Mouse (Mus musculus): ENCODE measurements around the gene Rab19. TPM values are rescaled to one million over a fixed set of nuclear protein-coding genes. Genes with fewer than 3 reads are reported as not detected.
"Not testable (repeated sequence)": the region's sequence is repeated elsewhere in the genome, so short reads cannot be mapped to it uniquely, and the experiment has no call there.

Rab19 gene
- total RNA-seq (2022) = under 1 TPM; 0.15 to 0.86 (median 0.67) TPM

GRCm38 (mm10) chr6:39381125-39381880 lies at the start of gene Rab19:
TSS of gene Rab19 (plus strand) at chr6:39381175.
- DNase-seq = peak; percentile 19

- no peak for DNase-seq
Measured at GRCm38 (mm10) chr6:39331998-39332700, 48.8 kb upstream of the Rab19 start.

- no peak for DNase-seq
Measured at GRCm38 (mm10) chr6:39334224-39334623, 46.8 kb upstream of the Rab19 start.

GRCm38 (mm10) chr6:39334873-39335272 lies 46.1 kb upstream of the Rab19 start:
- no peak for DNase-seq

GRCm38 (mm10) chr6:39338359-39338758 lies 42.6 kb upstream of the Rab19 start:
- DNase-seq = no peak

GRCm38 (mm10) chr6:39341798-39342197 lies 39.2 kb upstream of the Rab19 start:
- peak; percentile 44 for DNase-seq

- DNase-seq = peak; percentile 72
Measured at GRCm38 (mm10) chr6:39344020-39344419, 37.0 kb upstream of the Rab19 start.

- no peak for DNase-seq
Measured at GRCm38 (mm10) chr6:39345430-39345829, 35.5 kb upstream of the Rab19 start.

- DNase-seq = no peak
Measured at GRCm38 (mm10) chr6:39346991-39347501, 33.9 kb upstream of the Rab19 start.

- no peak for DNase-seq
Measured at GRCm38 (mm10) chr6:39347880-39348814, 32.8 kb upstream of the Rab19 start.

- no peak for DNase-seq
Measured at GRCm38 (mm10) chr6:39348946-39349345, 32.0 kb upstream of the Rab19 start.

- not testable (repeated sequence) for DNase-seq
Measured at GRCm38 (mm10) chr6:39359207-39359606, 21.8 kb upstream of the Rab19 start.

GRCm38 (mm10) chr6:39362684-39363083 lies 18.3 kb upstream of the Rab19 start:
- DNase-seq = no peak

- DNase-seq = no peak
Measured at GRCm38 (mm10) chr6:39369631-39370030, 11.3 kb upstream of the Rab19 start.

- no peak for DNase-seq
Measured at GRCm38 (mm10) chr6:39372042-39372441, 8.9 kb upstream of the Rab19 start.

- peak; percentile 13 for DNase-seq
Measured at GRCm38 (mm10) chr6:39372727-39373126, 8.2 kb upstream of the Rab19 start.

GRCm38 (mm10) chr6:39373301-39373955 lies 7.5 kb upstream of the Rab19 start:
- no peak for DNase-seq

GRCm38 (mm10) chr6:39376775-39377174 lies 4.2 kb upstream of the Rab19 start:
- DNase-seq = no peak

GRCm38 (mm10) chr6:39377311-39377827 lies 3.6 kb upstream of the Rab19 start, which contains the start of gene Slc37a3:
TSS of gene Slc37a3 (minus strand) at chr6:39377675.
- peak; percentile 80 for DNase-seq

- DNase-seq = not testable (repeated sequence)
Measured at GRCm38 (mm10) chr6:39378161-39378835, 2.7 kb upstream of the Rab19 start.

- DNase-seq = no peak
Measured at GRCm38 (mm10) chr6:39379224-39379623, 1.8 kb upstream of the Rab19 start.
